Mouse (Mus musculus): ENCODE results near the gene Zfp266.
"Not testable (repeated sequence)": the region's sequence is repeated elsewhere in the genome, so short reads cannot be mapped to it uniquely, and the experiment has no call there.

Zfp266 gene

GRCm38 (mm10) chr9:20521306-20521957 lies at the start of gene Zfp266:
Gene Zfp266, minus strand, starts transcription at chr9:20521417.
- peak; percentile 82 for DNase-seq (ENCODE audit: low spot score)

- not testable (repeated sequence) for DNase-seq (ENCODE audit: low spot score)
These were observed 44.3 kb upstream of the Zfp266 start for GRCm38 (mm10) chr9:20565326-20566030.

GRCm38 (mm10) chr9:20562177-20562576 lies 41.0 kb upstream of the Zfp266 start:
- DNase-seq (ENCODE audit: low spot score): no peak

GRCm38 (mm10) chr9:20552698-20553097 lies 31.5 kb upstream of the Zfp266 start:
- DNase-seq (ENCODE audit: low spot score): no peak

- DNase-seq (ENCODE audit: low spot score): no peak
These were observed 30.6 kb upstream of the Zfp266 start for GRCm38 (mm10) chr9:20551781-20552275.

- DNase-seq (ENCODE audit: low spot score): no peak
These were observed 23.9 kb upstream of the Zfp266 start for GRCm38 (mm10) chr9:20545151-20545550.

GRCm38 (mm10) chr9:20544070-20544821 lies 23.0 kb upstream of the Zfp266 start:
- peak; percentile 82 for DNase-seq (ENCODE audit: low spot score)

- DNase-seq (ENCODE audit: low spot score): no peak
These were observed 22.3 kb upstream of the Zfp266 start for GRCm38 (mm10) chr9:20543496-20543895.

- DNase-seq (ENCODE audit: low spot score): no peak
These were observed 15.4 kb upstream of the Zfp266 start for GRCm38 (mm10) chr9:20536598-20536997.

GRCm38 (mm10) chr9:20534326-20534926 lies 13.2 kb upstream of the Zfp266 start:
- DNase-seq (ENCODE audit: low spot score): no peak

- DNase-seq (ENCODE audit: low spot score): no peak
These were observed 546 bp downstream of the Zfp266 start for GRCm38 (mm10) chr9:20520531-20521210.

- DNase-seq (ENCODE audit: low spot score): no peak
These were observed 1.3 kb downstream of the Zfp266 start for GRCm38 (mm10) chr9:20519949-20520348.

GRCm38 (mm10) chr9:20518708-20519107 lies 2.5 kb downstream of the Zfp266 start:
- no peak for DNase-seq (ENCODE audit: low spot score)

- DNase-seq (ENCODE audit: low spot score): no peak
These were observed 3.5 kb downstream of the Zfp266 start for GRCm38 (mm10) chr9:20517727-20518126.

GRCm38 (mm10) chr9:20514016-20514415 lies 7.2 kb downstream of the Zfp266 start:
- DNase-seq (ENCODE audit: low spot score): no peak

GRCm38 (mm10) chr9:20512714-20513113 lies 8.5 kb downstream of the Zfp266 start:
- DNase-seq (ENCODE audit: low spot score): no peak

- DNase-seq (ENCODE audit: low spot score): no peak
These were observed 9.6 kb downstream of the Zfp266 start for GRCm38 (mm10) chr9:20511645-20512044.

GRCm38 (mm10) chr9:20510346-20510745 lies 10.9 kb downstream of the Zfp266 start:
- DNase-seq (ENCODE audit: low spot score): no peak

GRCm38 (mm10) chr9:20509676-20510075 lies 11.5 kb downstream of the Zfp266 start:
- no peak for DNase-seq (ENCODE audit: low spot score)

- no peak for DNase-seq (ENCODE audit: low spot score)
These were observed 16.4 kb downstream of the Zfp266 start for GRCm38 (mm10) chr9:20504801-20505200.

- DNase-seq (ENCODE audit: low spot score): no peak
These were observed 27.9 kb downstream of the Zfp266 start for GRCm38 (mm10) chr9:20493281-20493680.
